In genomic region chr14:114128491-114128890, GRCm38 (mm10) we compare ENCODE assay signal across 16 mouse cellular contexts.
"Had no signal": no experiment of that assay in that cellular context is flagged by ENCODE, and none has a peak within 500 bp of the region (broad histone marks: within the 10 kb centered on the region; RNA-seq: fewer than 3 reads in every experiment).

No protein-coding gene starts in this region.

- H3K4me1 ChIP-seq: neural tube, embryonic 12.5 days; neural tube, embryonic 13.5 days; neural tube, embryonic 15.5 days; stomach, embryonic 15.5 days had no signal

- H3K9ac ChIP-seq: neural tube, embryonic 12.5 days; neural tube, embryonic 13.5 days; neural tube, embryonic 15.5 days; stomach, embryonic 15.5 days had no signal

- H3K27ac ChIP-seq: neural tube, embryonic 12.5 days; neural tube, embryonic 13.5 days; neural tube, embryonic 15.5 days; stomach, embryonic 15.5 days; stomach, postnatal 0 days had no signal

- H3K27me3 ChIP-seq: neural tube, embryonic 12.5 days; neural tube, embryonic 13.5 days; neural tube, embryonic 15.5 days; stomach, embryonic 15.5 days had no signal

- H3K9me3 ChIP-seq: neural tube, embryonic 12.5 days; neural tube, embryonic 13.5 days; neural tube, embryonic 15.5 days; stomach, embryonic 15.5 days had no signal

- DNase-seq: retina, postnatal 1 day; right cerebral cortex, adult 18-20 months; right cerebral cortex, postnatal 14 days; right cerebral cortex, postnatal 25 days; right cerebral cortex, postnatal 4 days; thymus, adult 18-20 months; thymus, adult 2 months; thymus, postnatal 14 days; thymus, postnatal 25 days; thymus, postnatal 36 days; thymus, postnatal 4 days had no signal

- H3K36me3 ChIP-seq: neural tube, embryonic 12.5 days; neural tube, embryonic 13.5 days; neural tube, embryonic 15.5 days; stomach, embryonic 15.5 days had no signal

- H3K4me3 ChIP-seq: neural tube, embryonic 12.5 days; neural tube, embryonic 13.5 days; neural tube, embryonic 15.5 days; stomach, embryonic 15.5 days had no signal
